Mouse (Mus musculus): ENCODE measurements at regions not wholly inside any gene's neighbourhood (a gene's known extent, or its start where the extent isn't known, plus 50 kb on each side); places are given as distances from the start of the nearest gene placed in this dataset.

- no peak for TF ChIP-seq SMC3 (IDR thresholded peaks at IDR 0.05; ENCODE audit: low read depth, low read length)
- TF ChIP-seq RAD21 (IDR thresholded peaks at IDR 0.05; ENCODE audit: low read depth, low read length) = no peak
- TF ChIP-seq NRF1 (IDR thresholded peaks at IDR 0.05; ENCODE audit: low read depth, low read length) = no peak
- TF ChIP-seq HCFC1 (IDR thresholded peaks at IDR 0.05; ENCODE audit: low read depth, low read length) = no peak
- TF ChIP-seq KAT2A (IDR thresholded peaks at IDR 0.05; ENCODE audit: insufficient replicate concordance, low read length) = no peak
- TF ChIP-seq EP300 (IDR thresholded peaks at IDR 0.05; ENCODE audit: low read length) = no peak
- TF ChIP-seq ZKSCAN1 (IDR thresholded peaks at IDR 0.05; ENCODE audit: borderline replicate concordance, low read depth, low read length) = no peak
- TF ChIP-seq USF2 (conservative IDR thresholded peaks at IDR 0.05; ENCODE audit: low read depth, low read length) = no peak
- TF ChIP-seq UBTF (IDR thresholded peaks at IDR 0.05; ENCODE audit: low read depth, low read length) = no peak
- TF ChIP-seq NELFE (IDR thresholded peaks at IDR 0.05; ENCODE audit: low read depth, low read length) = no peak
- TF ChIP-seq PAX5 (IDR thresholded peaks at IDR 0.05; ENCODE audit: low read length) = no peak
- no peak for TF ChIP-seq MXI1 (IDR thresholded peaks at IDR 0.05; ENCODE audit: low read depth, low read length)
- no peak for TF ChIP-seq SIN3A (IDR thresholded peaks at IDR 0.05; ENCODE audit: low read length)
- TF ChIP-seq RCOR1 (conservative IDR thresholded peaks at IDR 0.05; ENCODE audit: low read depth, low read length) = no peak
- TF ChIP-seq MAZ (IDR thresholded peaks at IDR 0.05; ENCODE audit: low read depth, low read length) = no peak
- TF ChIP-seq POLR2AphosphoS2 (IDR thresholded peaks at IDR 0.05; ENCODE audit: low read depth, low read length) = no peak
- TF ChIP-seq TCF12 (IDR thresholded peaks at IDR 0.05; ENCODE audit: low read depth, low read length) = no peak
- Histone ChIP-seq H3K9ac (ENCODE audit: insufficient read depth, low read depth) (no peak overlapping the region), H3K4me2 (ENCODE audit: insufficient read depth, low read depth, poor library complexity, severe bottlenecking) (no peak overlapping the region), H3K27ac (ENCODE audit: insufficient read depth, low read depth) (no peak overlapping the region), H3K4me1 (ENCODE audit: control insufficient read depth in 1 of 2, insufficient read depth in 2 of 2) (no peaks in the 10 kb centered on the region), H3K4me3 (replicated peaks in 1 of 3; ENCODE audit: low read depth in 2 of 3, low read length in 2 of 3, poor library complexity in 1 of 3) (no peak overlapping the region), H3K79me2 (replicated peaks; ENCODE audit: control insufficient read depth, extremely low read depth, insufficient read depth, poor library complexity, severe bottlenecking) (no peaks in the 10 kb centered on the region), H3K36me3 (replicated peaks in 1 of 2; ENCODE audit: control insufficient read depth in 1 of 2, insufficient read depth in 1 of 2, low read length in 1 of 2) (no peaks in the 10 kb centered on the region), H3K9me3 (replicated peaks; ENCODE audit: low read length) (no peaks in the 10 kb centered on the region), H3K27me3 (replicated peaks) (no peaks in the 10 kb centered on the region)
- dilution Hi-C loops (cut with MboI; ENCODE audit: extremely low pct_ligation_motif_present, extremely low pct_unique_long_range_greater_than_20kb, low sequenced_read_pairs) (no loop called here), in situ Hi-C loops (cut with MboI; ENCODE audit: low pct_ligation_motif_present, low pct_unique_long_range_greater_than_20kb, low sequenced_read_pairs) (no loop called here)
- DNase-seq (ENCODE audit: extremely low read depth) = no peak
Observed at GRCm38 (mm10) chr5:7448001-7448400, 103.4 kb upstream of the Zfp804b start.

GRCm38 (mm10) chr5:7454896-7455295 is 110.3 kb upstream of the Zfp804b start:
- no peak overlapping the region for H3K27ac ChIP-seq (ENCODE audit: insufficient read depth, low read depth)
- DNase-seq (ENCODE audit: extremely low read depth) = no peak
- no peaks in the 10 kb centered on the region for H3K27me3 ChIP-seq (replicated peaks)
- dilution Hi-C loops (cut with MboI; ENCODE audit: extremely low pct_ligation_motif_present, extremely low pct_unique_long_range_greater_than_20kb, low sequenced_read_pairs) = no loop called here
- H3K9me3 ChIP-seq (replicated peaks; ENCODE audit: low read length) = no peaks in the 10 kb centered on the region
- in situ Hi-C loops (cut with MboI; ENCODE audit: low pct_ligation_motif_present, low pct_unique_long_range_greater_than_20kb, low sequenced_read_pairs) = no loop called here
- no peak for TF ChIP-seq GABPA (IDR thresholded peaks at IDR 0.05; ENCODE audit: insufficient replicate concordance, low read depth, low read length)
- no peak for TF ChIP-seq JUND (conservative IDR thresholded peaks at IDR 0.05; ENCODE audit: low read depth, low read length)
- no peak for TF ChIP-seq ZKSCAN1 (IDR thresholded peaks at IDR 0.05; ENCODE audit: borderline replicate concordance, low read depth, low read length)
- TF ChIP-seq ZNF384 (IDR thresholded peaks at IDR 0.05; ENCODE audit: low read depth, low read length) = no peak
- TF ChIP-seq CHD1 (IDR thresholded peaks at IDR 0.05; ENCODE audit: low read depth, low read length) = no peak
- no peak for TF ChIP-seq JUN (IDR thresholded peaks at IDR 0.05; ENCODE audit: insufficient read depth, low read depth, low read length)
- no peak for TF ChIP-seq ELF1 (IDR thresholded peaks at IDR 0.05; ENCODE audit: low read depth, low read length)
- TF ChIP-seq SMC3 (IDR thresholded peaks at IDR 0.05; ENCODE audit: low read depth, low read length) = no peak
- no peak for TF ChIP-seq KAT2A (IDR thresholded peaks at IDR 0.05; ENCODE audit: insufficient replicate concordance, low read length)
- no peak for TF ChIP-seq MAFK (IDR thresholded peaks at IDR 0.05; ENCODE audit: insufficient replicate concordance, low read length)
- no peak for TF ChIP-seq TCF12 (IDR thresholded peaks at IDR 0.05; ENCODE audit: low read depth, low read length)
- TF ChIP-seq ETS1 (conservative IDR thresholded peaks at IDR 0.05; ENCODE audit: low read depth, low read length) = no peak
- no peak overlapping the region for H3K4me2 ChIP-seq (ENCODE audit: insufficient read depth, low read depth, poor library complexity, severe bottlenecking)
- no peaks in the 10 kb centered on the region for H3K36me3 ChIP-seq (replicated peaks in 1 of 2; ENCODE audit: control insufficient read depth in 1 of 2, insufficient read depth in 1 of 2, low read length in 1 of 2)
- H3K79me2 ChIP-seq (replicated peaks; ENCODE audit: control insufficient read depth, extremely low read depth, insufficient read depth, poor library complexity, severe bottlenecking) = no peaks in the 10 kb centered on the region
- H3K4me1 ChIP-seq (ENCODE audit: control insufficient read depth in 1 of 2, insufficient read depth in 2 of 2) = peaks cover 0 to 6% of the 10 kb centered on the region in 2 experiments; a peak in 1 of 4 replicates
- no peak overlapping the region for H3K9ac ChIP-seq (ENCODE audit: insufficient read depth, low read depth)
- no peak overlapping the region for H3K4me3 ChIP-seq (replicated peaks in 1 of 3; ENCODE audit: low read depth in 2 of 3, low read length in 2 of 3, poor library complexity in 1 of 3)
